Mouse (Mus musculus) fibroblast of lung, adult 2 months (primary cell): Measurements from ENCODE around the gene Olfr698.
"Not testable (repeated sequence)": the region's sequence is repeated elsewhere in the genome, so short reads cannot be mapped to it uniquely, and the experiment has no call there.

Source experiments
- DNase-seq: peaks from one replicate; pipeline ENCODE4 v3.0.0-alpha.2; 2011; ENCODE audit warnings: low read depth

Gene Olfr698

DNA sequence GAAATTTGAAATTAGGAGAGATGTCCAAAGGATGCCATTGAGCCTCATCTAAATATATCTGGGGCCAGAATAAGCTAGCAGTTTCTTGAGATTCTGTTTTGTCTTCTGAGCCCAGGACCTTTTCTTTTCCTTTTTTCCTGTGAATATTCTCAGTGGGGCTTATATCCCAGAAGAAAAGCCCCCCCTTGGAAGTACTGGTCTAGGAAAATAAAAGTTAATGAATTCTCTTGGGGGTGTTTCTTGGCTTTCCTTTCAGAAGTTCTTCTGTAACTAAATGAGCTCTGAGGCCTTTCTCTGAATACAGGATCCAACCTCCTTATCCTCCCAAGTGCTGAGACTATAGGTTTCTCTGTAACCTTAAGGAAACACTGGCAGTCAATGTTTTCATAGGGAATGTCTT, at the start of gene Olfr698:
Gene Olfr698, minus strand, starts transcription at position 101 of the 400 bp plus-strand sequence.
- no peak for DNase-seq

DNA sequence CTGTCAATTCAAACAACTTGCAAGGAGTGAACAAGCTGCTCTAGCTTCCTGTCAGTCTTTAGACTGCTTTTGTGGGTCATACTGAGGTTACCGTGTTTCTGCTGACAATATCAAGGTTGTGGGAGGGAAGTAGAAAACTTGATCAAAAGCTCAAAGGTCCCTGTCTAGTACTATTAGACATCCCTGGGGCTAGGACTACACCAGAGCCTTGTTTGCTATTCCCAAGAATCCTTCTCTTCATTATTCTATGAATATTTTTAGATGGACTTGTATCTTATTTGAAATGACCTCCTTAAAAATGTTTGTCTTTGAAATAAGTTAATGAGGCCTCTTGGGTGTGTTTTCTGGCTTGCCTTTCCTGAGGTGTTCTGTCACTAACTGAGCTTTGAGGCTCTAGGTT, 37.9 kb upstream of the Olfr698 start, which contains the start of gene Olfr699:
Gene Olfr699, minus strand, starts transcription at position 101 of the 400 bp plus-strand sequence.
- DNase-seq: no peak

DNA sequence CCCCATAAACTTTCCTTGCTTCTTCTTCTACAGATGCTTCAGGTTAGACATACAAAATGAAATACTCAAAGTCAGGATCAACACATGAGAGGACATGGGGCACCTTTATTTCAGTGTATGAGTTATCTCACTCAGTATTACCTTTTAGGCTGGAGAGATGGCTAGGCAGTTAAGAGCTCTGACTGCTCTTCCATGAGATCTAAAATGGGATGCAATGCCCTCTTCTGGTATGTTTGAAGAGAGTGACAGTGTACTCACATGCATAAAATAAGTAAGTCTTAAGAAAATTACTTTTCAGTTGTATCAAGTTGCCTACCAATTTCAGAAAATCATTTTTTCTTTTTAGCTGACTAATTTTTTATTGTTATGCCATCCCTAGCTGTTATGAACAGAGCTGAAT, 33.1 kb upstream of the Olfr698 start:
- DNase-seq: no peak

DNA sequence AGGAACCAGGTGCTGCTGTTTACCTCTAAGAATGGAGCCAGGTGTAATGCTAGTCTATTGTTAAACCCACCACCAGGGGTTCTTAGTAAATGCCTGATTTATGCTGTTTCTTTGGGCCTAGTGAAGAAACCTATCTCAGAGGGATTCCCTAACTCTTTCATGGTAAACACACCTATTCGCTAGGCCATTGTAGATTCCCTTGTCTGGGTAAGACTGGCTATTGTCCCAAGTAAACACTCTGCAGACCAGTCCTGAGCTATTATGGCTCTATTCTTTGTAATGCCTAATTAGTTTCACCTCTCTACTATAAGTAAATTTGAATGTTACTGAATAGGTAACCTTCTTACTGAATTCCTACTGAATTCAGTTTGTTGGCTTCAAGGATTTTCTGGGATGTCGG, 5.8 kb upstream of the Olfr698 start:
- not testable (repeated sequence) for DNase-seq

DNA sequence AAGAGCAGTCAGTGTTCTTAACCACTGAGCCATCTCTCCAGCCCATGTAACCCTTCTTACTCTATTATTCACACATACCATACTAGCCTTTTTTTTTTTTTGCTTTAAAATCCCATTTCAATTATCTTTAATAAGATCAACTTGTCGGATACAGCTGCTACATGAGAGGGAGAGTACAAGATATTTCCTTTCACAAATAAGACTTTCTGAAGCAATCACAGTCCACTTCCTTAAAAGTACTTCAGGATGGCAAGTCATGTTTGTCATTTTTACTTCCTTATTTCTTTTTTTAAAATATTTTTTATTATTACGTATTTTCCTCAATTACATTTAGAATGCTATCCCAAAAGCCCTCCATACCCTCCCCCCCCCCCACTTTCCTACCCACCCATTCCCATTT, 3.6 kb upstream of the Olfr698 start:
- DNase-seq: no peak

DNA sequence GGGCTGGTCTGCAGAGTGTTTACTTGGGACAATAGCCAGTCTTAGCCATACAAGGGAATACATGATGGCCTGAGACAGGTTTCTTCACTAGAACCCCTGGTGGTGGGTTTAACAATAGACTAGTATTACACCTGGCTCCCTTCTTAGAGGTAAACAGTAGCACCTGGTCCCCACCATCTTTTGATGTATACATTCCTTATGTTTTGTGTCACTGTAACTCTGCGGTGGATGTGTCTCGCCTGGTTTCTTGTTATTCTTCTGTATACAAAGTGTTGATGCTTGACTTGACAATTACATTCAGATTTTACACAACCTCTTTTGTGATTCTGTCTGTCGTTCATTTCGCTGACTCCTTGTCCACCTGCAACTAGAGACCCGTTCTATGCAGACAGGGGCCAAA, 9.4 kb downstream of the Olfr698 start:
- DNase-seq: no peak

DNA sequence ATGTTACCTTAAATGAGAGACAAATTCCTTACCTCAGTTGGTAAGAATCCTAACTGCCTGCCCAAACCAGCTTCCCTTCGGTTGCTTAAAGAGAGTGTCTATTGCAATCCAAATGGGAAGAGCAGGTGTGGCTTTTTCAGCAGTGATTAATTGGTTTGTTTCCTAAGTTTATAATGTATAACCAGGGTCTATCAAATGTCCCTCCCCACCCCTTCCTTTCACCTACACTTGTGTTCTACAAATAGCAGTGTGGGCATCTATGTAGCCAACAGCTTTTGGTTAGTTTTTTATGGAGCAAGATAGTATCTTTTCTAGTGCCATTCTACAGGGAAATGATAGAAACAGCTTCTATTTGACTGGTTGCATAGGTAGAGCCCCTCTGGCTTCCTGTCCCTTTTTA, 12.9 kb downstream of the Olfr698 start, which contains the start of gene Olfr697:
Gene Olfr697, minus strand, starts transcription at position 101 of the 400 bp plus-strand sequence.
- no peak for DNase-seq

DNA sequence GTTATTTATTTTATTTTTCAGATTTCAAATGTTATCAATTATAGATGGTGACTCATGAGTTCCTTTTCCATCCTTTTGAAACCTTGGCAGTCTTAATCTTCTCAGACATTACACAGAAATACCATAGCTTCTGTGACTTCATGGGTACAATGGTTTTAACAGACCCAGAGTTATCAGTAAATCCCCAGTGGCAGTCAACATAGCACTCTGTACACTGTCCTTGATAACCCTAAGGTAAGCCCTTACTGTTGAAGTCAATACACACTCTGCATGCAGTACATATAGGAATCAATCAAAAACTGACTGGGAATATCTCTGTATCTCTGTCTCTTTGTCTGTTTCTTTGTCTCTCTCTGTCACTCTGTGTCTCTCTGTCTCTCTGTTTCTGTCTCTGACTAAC, 18.2 kb downstream of the Olfr698 start:
- DNase-seq: no peak

DNA sequence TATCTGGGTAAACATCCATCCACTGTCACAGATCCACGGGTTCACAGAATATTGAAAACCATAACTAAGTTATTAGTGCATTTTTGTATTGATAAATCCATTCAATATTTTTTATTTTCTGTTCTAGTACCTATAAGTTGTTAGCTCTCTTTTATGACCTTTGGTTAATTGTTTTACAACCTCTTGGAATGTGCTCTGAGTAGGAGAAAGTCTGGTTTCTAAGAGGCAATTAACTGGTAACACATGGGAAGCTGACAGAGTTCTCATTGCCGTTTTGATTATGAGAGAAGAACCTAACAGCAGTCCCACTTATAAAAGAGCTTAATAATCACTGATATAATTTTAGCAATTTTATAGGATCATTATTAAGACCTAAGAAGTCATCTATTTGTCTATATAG, 21.5 kb downstream of the Olfr698 start:
- DNase-seq: no peak

DNA sequence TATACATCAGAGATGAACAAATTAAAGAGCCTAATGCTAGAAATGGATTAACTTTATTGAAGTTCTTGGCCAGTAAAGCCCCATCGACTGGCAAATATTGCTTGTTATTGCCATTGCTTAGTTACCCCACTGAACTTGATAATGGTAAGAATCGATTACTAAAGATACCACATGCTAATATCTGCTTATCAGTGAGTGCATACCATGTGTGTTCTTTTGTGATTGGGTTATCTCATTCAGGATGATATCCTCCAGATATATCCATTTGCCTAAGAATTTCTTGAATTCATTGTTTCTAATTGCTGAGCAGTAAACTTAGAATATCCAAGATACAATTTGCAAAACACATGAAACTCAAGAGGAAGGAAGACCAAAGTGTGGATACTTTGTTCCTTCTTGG, 29.5 kb downstream of the Olfr698 start:
- not testable (repeated sequence) for DNase-seq

DNA sequence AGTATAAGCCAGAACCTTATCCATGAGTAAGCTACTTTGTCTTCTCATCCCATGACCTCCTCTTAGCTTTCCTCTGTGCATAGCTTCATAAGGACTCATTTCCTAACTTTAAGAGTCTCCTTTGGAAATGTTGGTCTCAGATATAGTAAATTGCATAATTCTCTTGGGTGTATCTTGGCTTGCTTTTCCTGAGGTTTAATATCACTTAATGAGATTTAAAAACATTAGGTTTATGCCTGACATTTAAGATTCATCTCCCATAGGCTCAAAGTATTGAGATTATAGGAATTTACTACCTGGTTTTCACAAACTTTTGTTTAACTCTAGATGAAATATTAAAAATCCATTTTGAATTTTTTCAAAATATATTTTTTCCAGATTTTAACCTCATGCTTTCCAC, 38.9 kb downstream of the Olfr698 start, which contains the start of gene Olfr695:
Gene Olfr695, minus strand, starts transcription at position 101 of the 400 bp plus-strand sequence.
- no peak for DNase-seq

DNA sequence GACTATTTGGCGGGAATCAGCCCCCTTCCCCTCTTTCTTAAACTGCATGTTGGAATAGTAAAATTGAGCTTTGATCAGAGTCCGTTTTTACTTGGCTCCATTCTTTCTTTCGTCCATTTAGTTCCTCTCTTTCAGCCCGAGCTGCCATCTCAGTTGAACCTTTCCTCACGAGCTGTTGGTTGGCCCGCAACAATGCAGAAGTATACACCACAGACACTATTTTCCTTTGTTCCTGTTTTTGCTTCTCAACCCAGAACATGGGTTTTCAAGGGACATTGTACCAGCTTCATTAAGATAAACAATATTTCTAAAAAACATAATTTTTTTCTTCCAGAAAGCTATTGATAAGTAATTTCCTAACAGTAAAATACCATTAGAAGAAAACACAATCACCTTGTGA, 43.7 kb downstream of the Olfr698 start:
- no peak for DNase-seq

DNA sequence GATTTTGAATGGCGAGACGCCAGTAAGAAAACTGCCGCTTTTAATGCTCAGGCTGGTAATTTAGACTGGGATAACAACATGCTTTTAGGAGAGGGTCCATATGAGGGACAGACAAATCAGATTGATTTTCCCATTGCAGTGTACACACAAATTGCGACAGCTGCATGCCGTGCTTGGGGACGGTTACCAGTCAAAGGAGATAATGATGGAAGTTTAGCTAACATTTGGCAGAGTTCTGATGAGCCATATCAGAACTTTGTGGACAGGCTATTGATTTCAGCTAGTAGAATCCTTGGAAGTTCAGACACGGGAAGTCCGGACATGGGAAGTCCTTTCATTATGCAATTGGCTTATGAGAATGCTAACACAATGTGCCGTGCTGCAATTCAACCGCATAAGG, 47.5 kb downstream of the Olfr698 start:
- not testable (repeated sequence) for DNase-seq
